Mouse (Mus musculus) hindbrain, embryonic 14.5 days (tissue): Measurements from ENCODE around the gene Fbxl17. TPM values are rescaled to one million over a fixed set of nuclear protein-coding genes. Genes with fewer than 3 reads are reported as not detected.

Experiments used
- ATAC-seq: fragments of 200-750 bp; cut with Nextera tagmentation; 2 replicates; pipeline ENCODE4 v1.8.0; 2017; ENCODE audit warnings: moderate number of reproducible peaks, mild to moderate bottlenecking, moderate TSS enrichment, moderate library complexity; ENCODE audit not compliant: low FRiP score
- DNase-seq: peaks from one replicate; pipeline ENCODE4 v3.0.0-alpha.2; 2015; ENCODE audit warnings: low spot score
- H3K27ac ChIP-seq: fragments of 300-500 bp; sonication (generic); 2 replicates; pipeline ENCODE4 v1.5.1; 2014; ENCODE audit warnings: mild to moderate bottlenecking, moderate library complexity
- H3K27me3 ChIP-seq: fragments of 300-500 bp; sonication (generic); 2 replicates; pipeline ENCODE4 v1.6.1; 2014; ENCODE audit warnings: mild to moderate bottlenecking, low read length, mixed read lengths; ENCODE audit not compliant: control insufficient read depth, insufficient read depth
- H3K36me3 ChIP-seq: fragments of 300-500 bp; sonication (generic); replicated peaks from 2 replicates; pipeline ENCODE4 v1.6.1; 2014; ENCODE audit not compliant: control insufficient read depth, insufficient read depth
- H3K4me1 ChIP-seq: fragments of 300-500 bp; sonication (generic); replicated peaks from 2 replicates; pipeline ENCODE4 v1.6.1; 2014; ENCODE audit warnings: antibody characterized with exemption, low read length, mixed read lengths; ENCODE audit not compliant: control insufficient read depth, insufficient read depth
- H3K4me2 ChIP-seq: fragments of 300-500 bp; sonication (generic); replicated peaks from 2 replicates; pipeline ENCODE4 v1.6.1; 2014; ENCODE audit warnings: mild to moderate bottlenecking, moderate library complexity
- H3K4me3 ChIP-seq: fragments of 300-500 bp; sonication (generic); replicated peaks from 2 replicates; pipeline ENCODE4 v1.5.1; 2014; ENCODE audit warnings: mild to moderate bottlenecking, low read length
- H3K9ac ChIP-seq: fragments of 300-500 bp; sonication (generic); 2 replicates; pipeline ENCODE4 v1.6.1; 2014
- H3K9me3 ChIP-seq: fragments of 300-500 bp; sonication (generic); 2 replicates; pipeline ENCODE4 v1.6.1; 2016; ENCODE audit warnings: low read length; ENCODE audit not compliant: control insufficient read depth
- WGBS: fragments of 180-500 bp; shearing (Covaris S2); extraction: QIAGEN DNeasy Blood & Tissue Kit; methylation state at CpG from one replicate; pipeline ENCODE4 v1.1.7; 2014; 5-methylcytosine and 5-hydroxymethylcytosine counted together
- polyA plus RNA-seq: library from polyadenylated mRNA; unstranded; fragments of >200 nt; fragmentation: Nextera tagmentation; extraction: Ambion mirVana; gene quantifications from 2 replicates; pipeline ENCODE4 v1.2.1, GENCODE M21; 2014

Fbxl17 gene
- polyA plus RNA-seq, 1 experiment from 2014 or later = 14.5 TPM

GRCm38 (mm10) chr17:63270513-63270912, 229.3 kb downstream of the Fbxl17 start:
- no peaks in the 10 kb centered on the region for H3K27me3 ChIP-seq
- H3K4me3 ChIP-seq = no peak overlapping the region
- H3K36me3 ChIP-seq = no peaks in the 10 kb centered on the region
- no peak overlapping the region for H3K27ac ChIP-seq
- 88% methylated on average over 5 of the region's 5 CpGs for WGBS
- no peaks in the 10 kb centered on the region for H3K9me3 ChIP-seq
- DNase-seq (no peak), ATAC-seq (no peak)
- no peak overlapping the region for H3K4me2 ChIP-seq
- no peaks in the 10 kb centered on the region for H3K4me1 ChIP-seq
- H3K9ac ChIP-seq = no peak overlapping the region

GRCm38 (mm10) chr17:63262674-63263073, 237.1 kb downstream of the Fbxl17 start:
- Histone ChIP-seq H3K4me1 (peaks cover 9% of the 10 kb centered on the region), H3K4me3 (no peak overlapping the region), H3K9ac (no peak overlapping the region), H3K27ac (no peak overlapping the region), H3K27me3 (no peaks in the 10 kb centered on the region), H3K4me2 (no peak overlapping the region), H3K9me3 (no peaks in the 10 kb centered on the region), H3K36me3 (no peaks in the 10 kb centered on the region)
- no peak for ATAC-seq
- WGBS = 88% methylated on average over 5 of the region's 5 CpGs
- DNase-seq = no peak

- H3K9me3 ChIP-seq = no peaks in the 10 kb centered on the region
- no peak overlapping the region for H3K9ac ChIP-seq
- H3K4me3 ChIP-seq = no peak overlapping the region
- no peak overlapping the region for H3K4me2 ChIP-seq
- H3K36me3 ChIP-seq = no peaks in the 10 kb centered on the region
- H3K4me1 ChIP-seq = peaks cover 9% of the 10 kb centered on the region
- no peak for DNase-seq
- H3K27ac ChIP-seq = no peak overlapping the region
- WGBS = 91% methylated on average over 10 of the region's 10 CpGs
- H3K27me3 ChIP-seq = no peaks in the 10 kb centered on the region
- no peak for ATAC-seq
These were observed 238.2 kb downstream of the Fbxl17 start for GRCm38 (mm10) chr17:63261508-63262141.

- Histone ChIP-seq H3K27ac (no peak overlapping the region), H3K4me2 (no peak overlapping the region), H3K27me3 (no peaks in the 10 kb centered on the region), H3K4me3 (no peak overlapping the region), H3K4me1 (peaks cover 9% of the 10 kb centered on the region), H3K9me3 (no peaks in the 10 kb centered on the region), H3K36me3 (no peaks in the 10 kb centered on the region), H3K9ac (no peak overlapping the region)
- 78% methylated on average over 3 of the region's 3 CpGs for WGBS
- ATAC-seq = no peak
- no peak for DNase-seq
These were observed 240.7 kb downstream of the Fbxl17 start for GRCm38 (mm10) chr17:63259091-63259490.

GRCm38 (mm10) chr17:63246144-63246619, 253.6 kb downstream of the Fbxl17 start:
- Histone ChIP-seq H3K36me3 (no peaks in the 10 kb centered on the region), H3K27me3 (no peaks in the 10 kb centered on the region), H3K4me3 (no peak overlapping the region), H3K4me2 (no peak overlapping the region), H3K9me3 (no peaks in the 10 kb centered on the region), H3K27ac (no peak overlapping the region), H3K4me1 (no peaks in the 10 kb centered on the region), H3K9ac (no peak overlapping the region)
- WGBS = 88% methylated on average over 7 of the region's 7 CpGs
- ATAC-seq (no peak; the same call in 1 of the 2 replicates), DNase-seq (no peak)

GRCm38 (mm10) chr17:63245472-63245871, 254.3 kb downstream of the Fbxl17 start:
- DNase-seq = no peak

GRCm38 (mm10) chr17:63242761-63243160, 257.1 kb downstream of the Fbxl17 start:
- no peak for DNase-seq
- Histone ChIP-seq H3K4me2 (no peak overlapping the region), H3K4me1 (no peaks in the 10 kb centered on the region), H3K27me3 (no peaks in the 10 kb centered on the region), H3K9me3 (no peaks in the 10 kb centered on the region), H3K27ac (no peak overlapping the region), H3K4me3 (no peak overlapping the region), H3K9ac (no peak overlapping the region), H3K36me3 (no peaks in the 10 kb centered on the region)
- WGBS = 98% methylated on average over 3 of the region's 3 CpGs
- ATAC-seq = 0 out of 2 replicates have a peak, but pooled peaks have one; percentile 17

More at GRCm38 (mm10) chr17:63245472-63245871, 254.3 kb downstream of the Fbxl17 start:
- ATAC-seq = no peak
- Histone ChIP-seq H3K4me3 (no peak overlapping the region), H3K27ac (no peak overlapping the region), H3K9me3 (no peaks in the 10 kb centered on the region), H3K4me1 (no peaks in the 10 kb centered on the region), H3K9ac (no peak overlapping the region), H3K4me2 (no peak overlapping the region), H3K27me3 (no peaks in the 10 kb centered on the region), H3K36me3 (no peaks in the 10 kb centered on the region)
- 96% methylated on average over 9 of the region's 9 CpGs for WGBS

- Histone ChIP-seq H3K4me2 (no peak overlapping the region), H3K36me3 (no peaks in the 10 kb centered on the region), H3K27ac (no peak overlapping the region), H3K27me3 (no peaks in the 10 kb centered on the region), H3K9me3 (no peaks in the 10 kb centered on the region), H3K4me3 (no peak overlapping the region), H3K4me1 (no peaks in the 10 kb centered on the region), H3K9ac (no peak overlapping the region)
- DNase-seq = no peak
- WGBS = 85% methylated on average over 5 of the region's 5 CpGs
- no peak for ATAC-seq
These were observed 259.1 kb downstream of the Fbxl17 start for GRCm38 (mm10) chr17:63240731-63241106.

- Histone ChIP-seq H3K36me3 (no peaks in the 10 kb centered on the region), H3K4me1 (no peaks in the 10 kb centered on the region), H3K27ac (no peak overlapping the region), H3K27me3 (no peaks in the 10 kb centered on the region), H3K4me2 (no peak overlapping the region), H3K9me3 (no peaks in the 10 kb centered on the region), H3K9ac (no peak overlapping the region), H3K4me3 (no peak overlapping the region)
- no peak for DNase-seq
- 74% methylated on average over 9 of the region's 9 CpGs for WGBS
- no peak for ATAC-seq
These were observed 259.6 kb downstream of the Fbxl17 start for GRCm38 (mm10) chr17:63240021-63240730.
